In genomic region chr12:76777845-76778244, GRCm38 (mm10) we compare ENCODE assay signal across 25 mouse cellular contexts. TPM values are rescaled to one million over a fixed set of nuclear protein-coding genes. Genes with fewer than 3 reads are reported as not detected.
DNase-seq lines count a peak whose midpoint lies in the region; ATAC-seq and TF ChIP-seq lines count a peak whose summit lies in the region.
"Had no signal": no experiment of that assay in that cellular context is flagged by ENCODE, and none has a peak within 500 bp of the region (broad histone marks: within the 10 kb centered on the region; RNA-seq: fewer than 3 reads in every experiment).

No protein-coding gene starts in this region.

- peaks cover 2% of the 10 kb centered on the region for H3K36me3 ChIP-seq in kidney, adult 2 months (ENCODE audit: control insufficient read depth, insufficient read depth, low read length)
- H3K36me3 ChIP-seq in lung, postnatal 0 days (ENCODE audit: insufficient read depth, low read length): no peaks in the 10 kb centered on the region
- no peaks in the 10 kb centered on the region for H3K36me3 ChIP-seq in ES-Bruce4 (ENCODE audit: control insufficient read depth, insufficient read depth, low read length, poor library complexity, severe bottlenecking)

- no peak overlapping the region for H3K27ac ChIP-seq in kidney, adult 2 months (ENCODE audit: insufficient read depth, low read depth, low read length)
- no peak overlapping the region for H3K27ac ChIP-seq in lung, postnatal 0 days (ENCODE audit: low read length)
- no peak overlapping the region for H3K27ac ChIP-seq in ES-Bruce4 (ENCODE audit: insufficient read depth, low read length)
- H3K27ac ChIP-seq: hindbrain, embryonic 14.5 days; liver, embryonic 13.5 days; midbrain, embryonic 12.5 days; stomach, embryonic 15.5 days had no signal

- no peak overlapping the region for H3K9ac ChIP-seq in lung, postnatal 0 days (replicated peaks; ENCODE audit: low read depth)
- no peak overlapping the region for H3K9ac ChIP-seq in ES-Bruce4 (ENCODE audit: low read depth, poor library complexity, severe bottlenecking)
- H3K9ac ChIP-seq: hindbrain, embryonic 14.5 days; liver, embryonic 13.5 days; midbrain, embryonic 12.5 days; stomach, embryonic 15.5 days had no signal

- DNase-seq in kidney, adult 2 months: no peak
- DNase-seq in kidney, postnatal 4 days: no peak
- DNase-seq in lung, postnatal 0 days (ENCODE audit: low spot score): no peak
- DNase-seq in lung, postnatal 10 days: no peak
- peak; percentile 35 for DNase-seq in induced T-regulatory cell, adult 2 months (ENCODE audit: low read depth)
- DNase-seq in right cerebral cortex, postnatal 14 days: no peak
- no peak for DNase-seq in adrenal gland, adult 8-10 months
- DNase-seq: adrenal gland, postnatal 36 days; cerebellum, postnatal 14 days; gastrocnemius, postnatal 14 days; kidney, adult 8-10 months; kidney, postnatal 36 days; liver, embryonic 13.5 days; lung, postnatal 36 days; retina, postnatal 1 day had no signal

- ATAC-seq in lung, postnatal 0 days: no peak

- H3K9me3 ChIP-seq in lung, postnatal 0 days (ENCODE audit: low read length): no peaks in the 10 kb centered on the region
- H3K9me3 ChIP-seq in ES-Bruce4 (replicated peaks; ENCODE audit: control insufficient read depth, insufficient read depth, low read length, poor library complexity, severe bottlenecking): no peaks in the 10 kb centered on the region
- H3K9me3 ChIP-seq: liver, embryonic 13.5 days; midbrain, embryonic 12.5 days; stomach, embryonic 15.5 days had no signal

- TF ChIP-seq EP300 in lung, postnatal 0 days (IDR thresholded peaks at IDR 0.05): no peak
- no peak for TF ChIP-seq EP300 in ES-Bruce4 (IDR thresholded peaks at IDR 0.05; ENCODE audit: insufficient read depth, low read depth, low read length)

- TF ChIP-seq CTCF in kidney, adult 2 months (conservative IDR thresholded peaks at IDR 0.05; ENCODE audit: insufficient read depth, insufficient read length, low read depth, low read length): peak; percentile 28; the same call in 1 of the 2 replicates
- peak; percentile 33 for TF ChIP-seq CTCF in lung, postnatal 0 days (IDR thresholded peaks at IDR 0.05)
- peak; percentile 45 for TF ChIP-seq CTCF in ES-Bruce4 (IDR thresholded peaks at IDR 0.05; ENCODE audit: low read depth, low read length)

- no peak for TF ChIP-seq POLR2A in kidney, adult 2 months (IDR thresholded peaks at IDR 0.05; ENCODE audit: low read depth, low read length)
- no peak for TF ChIP-seq POLR2A in ES-Bruce4 (IDR thresholded peaks at IDR 0.05; ENCODE audit: insufficient read depth, low read length)

- H3K27me3 ChIP-seq in kidney, adult 2 months (replicated peaks; ENCODE audit: control insufficient read depth, insufficient read depth, low read length): no peaks in the 10 kb centered on the region
- no peaks in the 10 kb centered on the region for H3K27me3 ChIP-seq in lung, postnatal 0 days (replicated peaks; ENCODE audit: insufficient read depth, low read length)
- H3K27me3 ChIP-seq in ES-Bruce4 (ENCODE audit: control insufficient read depth, insufficient read depth, low read length, poor library complexity, severe bottlenecking): no peaks in the 10 kb centered on the region
- H3K27me3 ChIP-seq: liver, embryonic 13.5 days; midbrain, embryonic 12.5 days; stomach, embryonic 15.5 days had no signal

- H3K4me3 ChIP-seq in kidney, adult 2 months (ENCODE audit: insufficient read depth, low read depth, low read length): no peak overlapping the region
- H3K4me3 ChIP-seq in lung, postnatal 0 days (ENCODE audit: low read depth, low read length): no peak overlapping the region
- no peak overlapping the region for H3K4me3 ChIP-seq in ES-Bruce4 (ENCODE audit: low read depth, low read length)
- H3K4me3 ChIP-seq: liver, embryonic 13.5 days; midbrain, embryonic 12.5 days; myocyte; stomach, embryonic 15.5 days had no signal

- H3K4me1 ChIP-seq in kidney, adult 2 months (ENCODE audit: control insufficient read depth, insufficient read depth, low read length): peaks cover 3% of the 10 kb centered on the region; the same call in 1 of the 2 replicates
- no peaks in the 10 kb centered on the region for H3K4me1 ChIP-seq in lung, postnatal 0 days (ENCODE audit: insufficient read depth, low read depth, low read length)
- H3K4me1 ChIP-seq in ES-Bruce4 (ENCODE audit: control insufficient read depth, insufficient read depth, low read length): no peaks in the 10 kb centered on the region
- H3K4me1 ChIP-seq: liver, embryonic 13.5 days; stomach, embryonic 15.5 days had no signal

- H3K4me2 ChIP-seq in lung, postnatal 0 days (replicated peaks; ENCODE audit: low read depth, low read length): no peak overlapping the region
- H3K4me2 ChIP-seq: heart, embryonic 11.5 days; hindbrain, embryonic 14.5 days; liver, embryonic 13.5 days; midbrain, embryonic 12.5 days; stomach, embryonic 15.5 days had no signal

RNA-seq across cellular contexts. Expression of gene Fntb, which starts 12.5 kb away (rescaled TPM):
- polyA plus RNA-seq in kidney, adult 2 months (2012; rRNA removed): 13.2 TPM in 2 replicates
- 15.8 and 18.9 TPM in 2 replicates for polyA plus RNA-seq in lung, postnatal 0 days (2015; fragmentation: Nextera tagmentation; extraction: Ambion mirVana)
- polyA plus RNA-seq in ES-Bruce4 (2011; ENCODE audit: insufficient read depth, insufficient read length, low read depth, missing spikeins): 68.6 and 81.0 TPM in 2 replicates
- total RNA-seq in adrenal gland, adult 8-10 months (2022): 10 to 100 TPM; 14.4 to 18.8 (median 16.8) TPM

RNA-seq across cellular contexts. Expression of gene Churc1, which starts 12.5 kb away (rescaled TPM):
- 71.3 and 105 TPM in 2 replicates for polyA plus RNA-seq in kidney, adult 2 months (2012; rRNA removed)
- polyA plus RNA-seq in lung, postnatal 0 days (2015; fragmentation: Nextera tagmentation; extraction: Ambion mirVana): 109 and 114 TPM in 2 replicates
- polyA plus RNA-seq in ES-Bruce4 (2011; ENCODE audit: insufficient read depth, insufficient read length, low read depth, missing spikeins): 30.4 and 30.7 TPM in 2 replicates
- 10 to 100 TPM; 81.3 to 93.7 (median 92.7) TPM for total RNA-seq in adrenal gland, adult 8-10 months (2022)

RNA-seq across cellular contexts. Expression of gene Gpx2, which starts 17.5 kb away (rescaled TPM):
- polyA plus RNA-seq in kidney, adult 2 months (2012; rRNA removed): 0.08 and 0.33 TPM in 2 replicates
- polyA plus RNA-seq in lung, postnatal 0 days (2015; fragmentation: Nextera tagmentation; extraction: Ambion mirVana): 21.3 TPM in 2 replicates
- 12.7 and 20.3 TPM in 2 replicates for polyA plus RNA-seq in ES-Bruce4 (2011; ENCODE audit: insufficient read depth, insufficient read length, low read depth, missing spikeins)
- total RNA-seq in adrenal gland, adult 8-10 months (2022): under 1 TPM in 1 of 4 experiments, not detected in 3; 0.23 TPM
- total RNA-seq: adrenal gland, postnatal 36 days; gastrocnemius, postnatal 14 days; heart, postnatal 25 days; neutrophil, adult 5-6 weeks had no signal
- polyA plus RNA-seq: activated CD4-positive, CD25-positive, alpha-beta regulatory T cell, adult 4 months; C2C12; liver, embryonic 13.5 days; midbrain, embryonic 12.5 days; myocyte had no signal

RNA-seq across cellular contexts. Expression of gene Rab15, which starts 44.9 kb away (rescaled TPM):
- 4.4 and 4.7 TPM in 2 replicates for polyA plus RNA-seq in kidney, adult 2 months (2012; rRNA removed)
- polyA plus RNA-seq in lung, postnatal 0 days (2015; fragmentation: Nextera tagmentation; extraction: Ambion mirVana): 20.7 and 22.6 TPM in 2 replicates
- polyA plus RNA-seq in ES-Bruce4 (2011; ENCODE audit: insufficient read depth, insufficient read length, low read depth, missing spikeins): 34.2 and 40.7 TPM in 2 replicates
- total RNA-seq in adrenal gland, adult 8-10 months (2022): 1 to 10 TPM; 4.0 to 6.5 (median 4.6) TPM
- total RNA-seq: neutrophil, adult 5-6 weeks had no signal
- polyA plus RNA-seq: activated CD4-positive, CD25-positive, alpha-beta regulatory T cell, adult 4 months had no signal

Comparison
In these comparisons a context has a peak if more than half of its experiments do, and no peak if none do; other contexts are left out.
1. RNA of gene Gpx2, which starts 17.5 kb away (polyA plus RNA-seq): 21.3 TPM in lung, postnatal 0 days and 12.7 to 20.3 TPM in ES-Bruce4; 0.08 to 0.33 TPM in kidney, adult 2 months; every median in the first group is over 10 times any median in the second.
2. Peak in every context shown above with its lines, with median percentiles within 50 percentile points of each other: CTCF ChIP-seq.